Mouse (Mus musculus) limb, embryonic 14.5 days (tissue): ENCODE results near the gene Pml. TPM values are rescaled to one million over a fixed set of nuclear protein-coding genes. Genes with fewer than 3 reads are reported as not detected.

Experiments used
- ATAC-seq: fragments of 200-750 bp; cut with Nextera tagmentation; 2 replicates; pipeline ENCODE4 v1.8.0; 2017; ENCODE audit warnings: low read depth, moderate number of reproducible peaks, moderate TSS enrichment; ENCODE audit not compliant: low FRiP score
- DNase-seq: peaks from one replicate; pipeline ENCODE4 v3.0.0-alpha.2; 2015; ENCODE audit warnings: low spot score
- H3K27ac ChIP-seq: fragments of 300-500 bp; sonication (generic); replicated peaks from 2 replicates; pipeline ENCODE4 v1.5.1; 2014; ENCODE audit warnings: low read depth, mild to moderate bottlenecking, low read length, moderate library complexity, mixed read lengths
- H3K27me3 ChIP-seq: fragments of 300-500 bp; sonication (generic); 2 replicates; pipeline ENCODE4 v1.6.1; 2014; ENCODE audit warnings: low read length, mixed read lengths; ENCODE audit not compliant: control insufficient read depth, insufficient read depth
- H3K36me3 ChIP-seq: fragments of 300-500 bp; sonication (generic); 2 replicates; pipeline ENCODE4 v1.6.1; 2014; ENCODE audit warnings: mild to moderate bottlenecking, low read length, moderate library complexity, mixed read lengths; ENCODE audit not compliant: control insufficient read depth, insufficient read depth
- H3K4me1 ChIP-seq: fragments of 300-500 bp; sonication (generic); 2 replicates; pipeline ENCODE4 v1.6.1; 2014; ENCODE audit warnings: antibody characterized with exemption, low read length, mixed read lengths; ENCODE audit not compliant: control insufficient read depth, insufficient read depth
- H3K4me2 ChIP-seq: fragments of 300-500 bp; sonication (generic); replicated peaks from 2 replicates; pipeline ENCODE4 v1.6.1; 2014; ENCODE audit warnings: low read depth, mild to moderate bottlenecking, low read length, moderate library complexity; ENCODE audit not compliant: severe bottlenecking
- H3K4me3 ChIP-seq: fragments of 300-500 bp; sonication (generic); replicated peaks from 2 replicates; pipeline ENCODE4 v1.5.1; 2014; ENCODE audit warnings: low read length
- H3K9ac ChIP-seq: fragments of 300-500 bp; sonication (generic); 2 replicates; pipeline ENCODE4 v1.6.1; 2014; ENCODE audit warnings: mild to moderate bottlenecking, low read depth, low read length, moderate library complexity; ENCODE audit not compliant: severe bottlenecking
- H3K9me3 ChIP-seq: fragments of 300-500 bp; sonication (generic); 2 replicates; pipeline ENCODE4 v1.6.1; 2016; ENCODE audit warnings: low read length; ENCODE audit not compliant: control insufficient read depth
- POLR2A ChIP-seq: fragments of 200-500 bp; IDR thresholded peaks from 2 replicates; pipeline ENCODE4 v1.8.0; 2012; ENCODE audit warnings: inconsistent platforms, mild to moderate bottlenecking, moderate library complexity, borderline replicate concordance; ENCODE audit not compliant: insufficient read depth, insufficient read length; ENCODE audit errors: extremely low read depth
- WGBS: fragments of 180-500 bp; shearing (Covaris S2); extraction: QIAGEN DNeasy Blood & Tissue Kit; methylation state at CpG from one replicate; pipeline ENCODE4 v1.1.7; 2014; 5-methylcytosine and 5-hydroxymethylcytosine counted together
- polyA plus RNA-seq, 2 experiments: library from polyadenylated mRNA; depleted of rRNA in 1 of 2; stranded (reverse) in 1 of 2; unstranded in 1 of 2; fragments of >200 nt; fragmentation: Nextera tagmentation in 1 of 2; extraction: Ambion mirVana in 1 of 2; gene quantifications; 2 replicates each; pipeline versions ENCODE4 v1.2.1 to v1.2.3; 2012 to 2014

Pml gene
- polyA plus RNA-seq, 2 experiments = 15.4 to 22.4 TPM

DNA sequence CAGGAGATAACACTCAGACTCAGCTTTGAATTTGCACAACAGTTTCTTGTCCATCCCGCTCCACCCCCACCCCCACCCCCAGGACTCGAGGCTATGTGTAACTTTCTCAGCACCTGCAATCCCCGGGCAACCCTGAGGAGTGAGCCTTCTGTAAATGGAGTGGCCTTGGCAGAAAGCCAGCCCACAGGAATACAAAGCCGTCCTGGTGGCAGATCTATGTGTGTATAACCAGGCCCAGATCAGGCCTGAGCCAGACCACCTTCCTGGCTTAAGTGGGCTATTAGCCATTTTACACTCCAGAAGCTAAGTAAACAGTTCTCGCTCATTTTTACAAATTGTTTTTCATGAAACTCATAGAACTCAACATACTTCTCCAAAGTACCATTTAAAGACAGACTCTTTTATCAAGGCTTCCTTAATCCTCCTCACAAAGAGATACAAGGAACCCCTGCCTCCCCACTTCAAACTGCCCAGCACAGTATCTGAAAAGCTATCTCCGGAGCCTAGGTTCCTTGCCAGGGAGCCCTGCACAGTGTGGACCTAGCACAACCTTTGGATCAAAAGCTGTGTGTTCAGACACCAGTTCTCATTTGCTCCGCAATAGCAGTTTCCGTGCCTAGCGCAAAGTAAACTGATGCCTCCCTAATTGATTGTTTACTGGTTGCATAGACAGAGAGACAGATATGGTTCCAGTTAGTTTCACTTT is 7.7 kb downstream of the Pml start:
- TF ChIP-seq POLR2A = no peak
- peaks cover 18% of the 10 kb centered on the region for H3K4me1 ChIP-seq
- no peaks in the 10 kb centered on the region for H3K27me3 ChIP-seq
- H3K27ac ChIP-seq = 0 out of 2 replicates have a peak overlapping the region, but pooled peaks have one; percentile 46
- no peak overlapping the region for H3K4me3 ChIP-seq
- peak overlapping the region; percentile 0; the same call in 1 of the 2 replicates for H3K9ac ChIP-seq
- peak; percentile 57 for DNase-seq
- no peak for ATAC-seq
- no peaks in the 10 kb centered on the region for H3K9me3 ChIP-seq
- H3K4me2 ChIP-seq = 0 out of 2 replicates have a peak overlapping the region, but pooled peaks have one; percentile 8
- H3K36me3 ChIP-seq = peaks cover 7% of the 10 kb centered on the region
- WGBS = 33% methylated on average over 9 of the region's 9 CpGs

DNA sequence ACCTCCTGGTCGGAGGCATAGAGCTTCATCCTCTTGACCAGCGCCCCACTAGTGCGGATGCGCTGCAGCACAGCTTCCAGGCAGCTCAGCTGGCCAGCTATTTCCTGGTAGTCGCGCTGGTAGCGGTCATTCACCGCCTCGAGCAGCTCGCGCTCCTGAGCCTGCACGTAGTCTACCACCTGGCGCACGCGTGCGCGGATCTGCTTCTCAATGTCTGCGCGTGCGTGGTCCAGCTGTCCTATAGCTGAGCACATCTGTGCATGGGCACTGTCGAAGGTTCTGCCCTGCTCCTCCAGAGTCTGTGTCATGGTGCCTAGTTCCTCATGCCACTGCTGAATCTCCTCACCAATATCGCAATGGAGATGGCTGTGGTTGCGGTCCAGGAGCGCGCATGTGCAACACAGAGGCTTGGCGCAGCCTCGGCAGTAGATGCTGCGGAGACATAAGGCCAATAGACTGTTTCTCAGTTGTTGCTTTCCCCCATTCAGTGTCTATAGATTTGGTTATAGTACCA is 15.0 kb downstream of the Pml start:
- Histone ChIP-seq H3K4me2 (no peak overlapping the region), H3K9ac (no peak overlapping the region), H3K9me3 (no peaks in the 10 kb centered on the region), H3K36me3 (peaks cover 38% of the 10 kb centered on the region), H3K27ac (no peak overlapping the region), H3K4me3 (no peak overlapping the region), H3K27me3 (no peaks in the 10 kb centered on the region), H3K4me1 (peaks cover 8% of the 10 kb centered on the region; the same call in 1 of the 2 replicates)
- 96% methylated on average over 28 of the region's 28 CpGs for WGBS
- TF ChIP-seq POLR2A = no peak
- no peak for DNase-seq
- no peak for ATAC-seq

DNA sequence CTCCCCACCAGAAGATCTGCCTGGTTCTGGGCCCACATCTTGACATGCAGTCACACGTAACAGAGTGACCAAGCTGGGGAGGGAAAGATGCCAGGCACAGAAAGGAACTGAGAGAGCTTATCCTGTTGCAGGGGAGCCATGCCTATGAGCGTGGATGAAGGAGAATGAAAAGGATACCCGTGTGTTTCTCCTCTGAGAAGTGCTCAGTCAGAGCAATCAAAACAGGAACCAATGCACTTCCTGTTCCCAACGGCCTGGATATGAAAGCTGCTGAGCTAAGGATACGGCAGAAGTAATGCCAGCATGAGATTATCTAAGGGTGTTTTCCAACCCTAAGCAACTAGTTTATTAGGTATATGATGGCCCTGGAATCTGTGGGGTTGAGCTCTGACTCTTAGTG is 17.2 kb downstream of the Pml start:
- Histone ChIP-seq H3K9me3 (no peaks in the 10 kb centered on the region), H3K4me2 (no peak overlapping the region), H3K27me3 (no peaks in the 10 kb centered on the region), H3K4me1 (peaks cover 8% of the 10 kb centered on the region; the same call in 1 of the 2 replicates), H3K9ac (no peak overlapping the region), H3K27ac (peak overlapping the region; percentile 10; the same call in 1 of the 2 replicates), H3K36me3 (peaks cover 60% of the 10 kb centered on the region), H3K4me3 (no peak overlapping the region)
- DNase-seq = no peak
- 50% methylated on average over 5 of the region's 5 CpGs for WGBS
- no peak for TF ChIP-seq POLR2A
- ATAC-seq = no peak

GRCm38 (mm10) chr9:58231746-58232145 is 17.8 kb downstream of the Pml start:
- H3K36me3 ChIP-seq = peaks cover 63% of the 10 kb centered on the region
- H3K9ac ChIP-seq = no peak overlapping the region
- WGBS = 44% methylated on average over 6 of the region's 6 CpGs
- DNase-seq = no peak
- no peaks in the 10 kb centered on the region for H3K27me3 ChIP-seq
- H3K4me1 ChIP-seq = peaks cover 8% of the 10 kb centered on the region; the same call in 1 of the 2 replicates
- H3K4me2 ChIP-seq = no peak overlapping the region
- no peak for ATAC-seq
- H3K9me3 ChIP-seq = no peaks in the 10 kb centered on the region
- 0 out of 2 replicates have a peak overlapping the region, but pooled peaks have one; percentile 33 for H3K27ac ChIP-seq
- no peak overlapping the region for H3K4me3 ChIP-seq
- TF ChIP-seq POLR2A = no peak

DNA sequence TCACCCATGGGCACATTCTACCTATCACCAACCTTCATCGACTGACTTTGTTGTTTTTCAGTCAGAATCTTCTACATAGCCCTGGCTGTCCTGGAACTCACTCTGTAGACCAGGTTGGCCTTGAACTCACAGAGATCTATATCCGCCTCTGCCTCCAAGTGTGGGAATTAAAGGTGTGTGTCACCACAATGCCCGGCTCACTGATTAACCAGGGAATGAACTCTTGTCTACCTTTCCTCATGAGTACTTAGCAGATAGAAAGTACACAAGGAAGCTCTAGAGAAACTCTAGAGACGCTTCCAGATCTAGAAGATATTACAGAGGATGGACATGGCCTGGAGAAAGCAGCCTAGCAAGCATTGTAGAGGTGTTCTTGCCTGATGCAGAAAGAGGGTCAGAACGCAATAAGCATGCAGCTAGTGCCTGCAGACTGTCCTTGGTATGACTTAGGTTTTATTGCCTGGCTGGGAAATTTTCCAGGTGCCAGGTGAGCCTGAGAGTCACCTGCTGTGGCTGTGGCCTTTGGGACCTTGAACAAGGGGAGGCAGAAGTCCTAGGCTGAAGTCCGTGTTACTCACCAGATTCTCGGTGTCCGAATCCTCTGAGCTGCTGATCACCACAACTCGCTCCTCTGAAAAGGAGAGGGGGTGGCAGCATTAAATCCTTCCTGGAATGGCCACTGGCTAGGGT is 20.7 kb downstream of the Pml start:
- Histone ChIP-seq H3K4me2 (no peak overlapping the region), H3K4me1 (peaks cover 8% of the 10 kb centered on the region; the same call in 1 of the 2 replicates), H3K27ac (no peak overlapping the region), H3K9me3 (no peaks in the 10 kb centered on the region), H3K4me3 (no peak overlapping the region), H3K27me3 (no peaks in the 10 kb centered on the region), H3K9ac (no peak overlapping the region), H3K36me3 (peaks cover 50% of the 10 kb centered on the region)
- TF ChIP-seq POLR2A = no peak
- ATAC-seq (no peak), DNase-seq (no peak)
- WGBS = 96% methylated on average over 9 of the region's 9 CpGs
